Mouse (Mus musculus) spleen, postnatal 10 days (tissue): ENCODE measurements around the gene Dbndd1.
"Not testable (repeated sequence)": the region's sequence is repeated elsewhere in the genome, so short reads cannot be mapped to it uniquely, and the experiment has no call there.

Experiments used
- DNase-seq, 2 experiments: peaks; one replicate each; pipeline ENCODE4 v3.0.0; 2021 to 2022; ENCODE audit warnings: low spot score in 2 of 2

Dbndd1 gene

DNA sequence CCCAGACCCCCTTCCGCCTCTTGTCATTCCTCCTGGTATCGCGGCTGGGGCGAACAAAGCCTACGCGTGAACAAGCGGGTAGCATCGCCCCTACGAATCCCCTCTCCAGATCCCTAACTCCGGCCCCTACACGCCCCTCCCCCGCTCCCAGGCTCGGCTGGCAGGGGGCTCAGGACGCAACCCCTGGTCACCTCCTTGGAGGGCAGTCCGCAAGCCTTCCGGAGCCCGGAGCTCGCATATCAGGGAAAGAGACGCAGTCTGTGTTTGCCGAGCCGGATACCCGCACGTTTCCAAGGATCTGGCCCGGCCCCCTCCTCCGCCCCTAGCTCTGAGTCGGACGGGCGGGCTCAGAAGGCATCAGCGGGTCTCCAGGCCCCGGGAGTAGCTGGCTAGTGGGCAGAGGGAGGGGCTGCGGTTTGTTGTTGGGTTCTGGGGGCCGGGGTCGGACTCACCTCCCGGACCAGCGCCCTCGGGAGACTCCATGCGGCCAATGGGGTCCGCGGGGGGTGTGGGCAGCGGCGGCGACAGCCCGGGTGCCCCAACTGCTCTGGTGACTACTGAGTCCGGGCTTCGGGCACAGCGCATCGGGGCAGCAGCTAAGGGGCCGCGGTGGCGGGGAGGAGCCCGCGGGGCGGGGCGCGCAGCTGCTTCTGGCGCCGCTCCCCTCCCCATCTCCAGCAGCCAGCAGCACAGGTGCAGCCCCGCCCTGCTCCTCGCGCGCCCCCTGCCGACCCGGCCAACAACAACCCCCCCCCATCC, at the start of gene Dbndd1:
Gene Dbndd1 (minus strand): TSS at position 683 of the 759 bp plus-strand sequence.
- DNase-seq, result peak; percentile 12 to 61

GRCm38 (mm10) chr8:123564221-123564620, 49.0 kb upstream of the Dbndd1 start:
- DNase-seq, result not testable (repeated sequence)

DNA sequence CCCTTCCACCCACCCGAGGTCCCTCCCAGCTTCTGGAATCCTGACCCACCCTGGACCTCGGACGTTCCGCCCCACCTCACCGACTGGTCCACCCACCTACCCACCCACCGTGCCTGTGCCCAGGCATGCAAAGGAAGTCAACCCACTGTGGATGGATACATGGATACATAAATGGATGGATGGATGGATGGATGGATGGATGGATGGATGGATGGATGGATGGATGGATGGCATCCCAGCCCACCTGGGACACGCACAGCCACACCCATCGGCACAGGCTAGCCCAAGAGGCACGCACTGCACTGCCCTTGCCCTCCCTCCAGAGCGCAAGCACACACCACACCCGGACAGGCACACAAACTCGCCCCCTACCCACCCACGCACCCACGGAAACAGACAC, 22.4 kb upstream of the Dbndd1 start:
- peak; percentile 25 to 49 for DNase-seq

DNA sequence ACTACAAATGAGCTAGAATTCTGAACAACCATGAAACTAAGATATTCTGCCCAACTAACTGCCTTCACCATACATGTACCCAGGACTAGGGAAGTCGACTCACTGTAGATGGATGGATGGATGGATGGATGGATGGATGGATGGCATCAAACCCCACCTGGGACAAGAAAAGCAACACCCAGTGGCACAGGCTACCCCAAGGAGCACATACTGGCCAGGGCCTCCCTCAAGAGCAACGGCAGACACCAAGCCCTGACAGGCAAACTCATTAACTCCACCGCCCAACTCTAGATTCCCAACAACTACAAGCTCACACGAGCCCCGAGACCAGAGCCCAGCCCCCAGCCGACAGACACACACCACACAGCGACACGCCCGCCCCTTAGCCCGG, 21.7 kb upstream of the Dbndd1 start:
- DNase-seq, result no peak

DNA sequence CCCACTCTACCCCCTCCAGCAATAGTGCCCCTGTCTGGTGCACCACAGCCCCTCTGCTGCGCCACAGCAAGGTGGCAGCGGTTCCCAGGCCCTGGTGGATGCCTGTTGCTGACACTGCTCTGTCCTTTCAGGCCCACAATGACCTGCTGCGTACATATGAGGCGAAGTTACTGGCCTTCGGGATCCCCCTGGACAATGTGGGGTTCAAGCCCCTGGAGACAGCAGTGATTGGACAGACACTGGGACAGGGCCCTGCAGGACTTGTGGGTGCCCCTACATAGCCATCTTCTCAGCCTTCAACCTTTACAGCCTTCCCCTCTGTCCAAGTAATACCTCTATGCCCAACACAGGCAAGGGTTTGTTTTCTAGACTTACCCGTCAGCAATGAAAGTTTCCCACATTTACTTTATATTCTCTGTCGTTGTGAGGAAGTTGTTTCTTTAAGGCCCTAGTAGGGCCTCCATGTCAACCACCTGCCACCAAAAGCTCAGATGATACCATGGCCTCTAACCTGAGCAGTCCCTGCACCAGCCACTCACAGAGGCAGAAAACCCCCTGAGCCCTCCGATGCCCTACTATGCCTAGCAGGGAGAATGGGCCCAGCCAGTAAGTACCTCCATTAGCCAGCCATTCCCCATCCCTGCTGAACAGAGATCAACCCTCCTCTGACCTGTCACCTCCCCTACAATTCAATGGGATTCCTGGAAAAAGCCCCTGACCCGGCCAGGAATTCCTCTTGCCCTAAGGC, 21.2 kb upstream of the Dbndd1 start:
- DNase-seq, result no peak

DNA sequence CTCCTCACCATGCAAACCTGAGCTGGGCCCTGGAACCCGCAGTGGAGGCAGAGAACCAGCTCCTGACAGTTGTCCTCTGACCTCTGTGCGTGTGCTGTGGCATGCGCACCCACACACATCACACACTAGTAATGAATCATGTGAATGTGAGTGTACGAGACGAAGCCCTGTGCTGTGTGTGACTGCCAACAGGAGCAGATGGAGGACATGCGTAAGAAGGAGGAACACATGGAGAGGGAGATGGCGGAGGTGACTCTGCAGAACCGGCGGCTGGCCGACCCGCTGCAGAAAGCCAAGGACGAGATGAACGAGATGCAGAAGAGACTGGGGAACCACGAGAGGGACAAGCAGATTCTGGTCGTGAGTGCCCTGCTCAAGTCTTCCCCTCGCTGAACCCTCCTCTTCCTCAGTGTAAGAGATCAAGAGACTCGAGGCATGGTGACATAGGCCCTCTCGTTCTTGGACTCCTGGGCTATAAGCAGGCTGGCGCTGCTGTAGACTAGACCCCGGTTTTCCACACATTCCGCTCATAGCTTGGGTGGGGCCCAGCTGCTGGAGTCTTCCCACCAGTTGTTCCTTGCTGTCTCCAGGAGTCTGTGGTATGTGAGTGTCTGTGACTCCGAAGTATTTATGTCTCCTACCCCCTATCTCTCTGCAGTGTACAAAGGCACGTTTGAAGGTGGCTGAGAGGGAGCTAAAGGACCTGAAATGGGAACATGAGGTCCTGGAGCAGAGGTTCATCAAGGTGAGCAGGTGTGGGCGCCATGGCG, 12.6 kb upstream of the Dbndd1 start:
- DNase-seq, result no peak

GRCm38 (mm10) chr8:123520048-123520447, 4.8 kb upstream of the Dbndd1 start:
- not testable (repeated sequence) for DNase-seq

- DNase-seq, result peak; percentile 35 to 87
Measured at GRCm38 (mm10) chr8:123518667-123519066, 3.4 kb upstream of the Dbndd1 start, which contains the start of gene Gas8. Gas8 (plus strand) TSS chr8:123518834.

DNA sequence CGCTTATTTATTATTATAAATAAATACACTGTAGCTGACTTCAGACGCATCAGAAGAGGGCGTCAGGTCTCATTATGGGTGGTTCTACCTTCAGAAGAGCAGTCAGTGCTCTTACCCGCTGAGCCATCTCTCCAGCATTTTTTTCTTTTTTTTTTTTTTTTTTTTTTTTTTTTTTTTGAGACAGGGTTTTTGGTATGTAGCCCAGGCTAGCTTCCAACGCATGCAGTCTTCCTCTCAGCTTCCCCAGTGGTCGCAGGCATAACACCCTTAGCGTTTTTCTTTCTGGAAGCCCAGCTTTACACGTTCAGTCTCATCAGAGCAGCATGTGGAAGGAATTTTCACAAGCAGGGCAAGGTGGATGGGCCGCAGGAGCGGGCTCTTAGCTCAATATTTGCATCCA, 2.9 kb upstream of the Dbndd1 start:
- no peak for DNase-seq

GRCm38 (mm10) chr8:123516596-123516995, 1.3 kb upstream of the Dbndd1 start:
- DNase-seq, result no peak

DNA sequence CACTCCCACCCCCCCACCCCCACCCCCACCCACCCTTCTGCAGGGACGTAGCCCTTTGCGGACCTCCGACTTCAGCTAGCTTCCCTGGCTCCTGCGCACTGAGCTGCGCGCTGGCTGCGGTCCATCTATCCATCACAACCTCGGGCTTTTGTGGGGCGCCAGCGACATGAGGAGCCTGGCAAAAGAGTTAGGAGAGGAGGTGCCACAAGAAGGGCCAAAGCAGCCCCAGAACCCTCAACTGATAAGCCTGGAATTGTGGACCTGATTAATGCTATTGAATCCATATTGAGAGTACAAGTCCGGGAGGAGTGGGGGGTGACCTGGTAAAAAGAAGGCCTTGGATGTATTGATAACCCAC, 256 bp upstream of the Dbndd1 start:
- DNase-seq, result no peak

GRCm38 (mm10) chr8:123514136-123514535, 1.1 kb downstream of the Dbndd1 start:
- DNase-seq, result no peak

DNA sequence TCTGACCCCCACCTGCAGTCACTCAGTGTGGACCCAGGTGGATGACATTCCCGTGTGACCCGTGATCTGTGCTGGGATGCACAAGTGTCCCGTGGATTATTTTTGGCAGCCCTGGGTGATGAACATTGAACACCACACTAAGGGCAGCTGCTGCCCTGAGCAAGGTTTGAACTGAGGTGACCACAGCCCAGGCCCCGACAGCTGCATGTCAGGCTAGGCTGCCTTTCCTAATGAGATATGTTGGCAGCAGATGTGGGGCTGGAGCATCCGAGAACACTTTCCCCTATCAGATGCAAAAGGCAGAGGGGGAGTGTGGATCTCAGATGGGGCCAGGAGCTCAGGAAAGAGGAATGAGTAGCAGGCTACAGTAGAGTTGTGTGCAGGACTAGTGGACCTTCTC, 4.4 kb downstream of the Dbndd1 start:
- no peak for DNase-seq

DNA sequence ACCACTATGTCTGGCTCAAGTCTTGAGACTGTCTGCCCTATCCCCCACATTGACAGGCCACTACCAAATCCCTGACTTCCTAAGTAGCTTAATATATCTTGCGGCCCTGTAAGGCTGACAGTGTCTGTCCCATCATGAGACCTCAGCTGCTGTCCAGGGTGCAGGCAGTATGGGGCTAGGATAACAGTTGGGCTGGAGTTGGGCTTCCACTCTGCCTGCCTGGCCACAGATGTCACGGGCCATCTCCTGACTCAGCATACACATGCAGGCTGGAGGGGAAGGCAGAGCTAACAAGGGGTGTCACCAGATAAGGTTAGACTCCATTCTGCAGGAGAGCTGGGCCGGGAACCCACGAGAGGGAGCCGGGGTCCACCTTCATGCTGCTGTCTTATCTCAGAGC, 8.1 kb downstream of the Dbndd1 start:
- no peak for DNase-seq

GRCm38 (mm10) chr8:123505695-123506094, 9.6 kb downstream of the Dbndd1 start:
- DNase-seq, result no peak

GRCm38 (mm10) chr8:123505267-123505666, 10.0 kb downstream of the Dbndd1 start:
- no peak for DNase-seq

- no peak for DNase-seq
Measured at GRCm38 (mm10) chr8:123504591-123505195, 10.6 kb downstream of the Dbndd1 start.

DNA sequence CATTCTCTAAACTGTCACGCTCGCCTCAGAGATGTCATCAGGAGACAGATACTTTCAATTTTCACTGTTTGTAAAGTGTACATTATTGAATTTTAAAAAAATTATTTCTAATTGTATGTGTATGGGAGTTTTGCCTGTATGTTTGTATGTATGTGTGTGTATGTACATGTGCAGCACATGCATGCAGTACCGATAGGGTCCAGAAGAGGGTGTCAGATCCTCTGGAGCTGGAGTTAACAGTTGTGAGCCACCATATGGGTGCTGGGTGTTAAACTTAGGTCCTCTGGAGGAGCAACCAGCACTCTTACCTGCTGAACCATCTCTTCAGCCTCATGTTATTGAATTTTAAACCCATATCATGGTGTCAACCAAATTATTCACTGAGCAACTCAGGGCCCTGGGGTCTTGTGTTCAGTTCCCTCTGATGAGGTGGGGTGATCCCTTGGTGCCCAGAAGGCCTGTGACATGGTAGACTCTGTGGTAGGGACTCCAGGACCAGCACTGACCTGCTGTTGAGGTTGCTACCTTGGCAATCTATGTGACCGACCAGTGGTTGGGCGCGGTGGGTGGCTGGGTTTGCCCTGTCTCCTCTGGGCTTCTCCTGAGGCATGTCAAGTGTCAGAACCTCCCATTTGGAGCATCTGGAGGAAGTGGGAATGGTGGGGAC, 11.3 kb downstream of the Dbndd1 start:
- peak in 1 of 2 experiments; percentile 38 for DNase-seq

DNA sequence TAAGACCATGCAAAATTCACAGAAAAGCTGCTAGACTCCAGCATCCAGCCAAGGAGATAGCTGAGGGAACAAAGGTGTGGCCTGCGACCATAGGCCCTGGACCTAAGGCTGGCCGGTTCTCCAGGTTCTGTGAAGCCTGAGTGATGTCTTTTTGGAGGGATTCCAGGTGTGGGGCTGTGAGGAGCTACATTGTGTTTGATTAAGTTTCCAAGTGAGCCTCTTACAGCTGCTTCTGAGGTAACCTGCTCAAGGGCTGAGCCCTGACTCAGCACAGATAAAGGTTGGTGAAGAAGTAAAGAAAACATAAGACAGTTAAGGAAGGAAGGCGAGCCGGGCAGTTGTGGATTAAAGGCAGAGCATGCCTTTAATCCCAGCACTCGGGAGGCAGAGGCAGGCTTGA, 13.1 kb downstream of the Dbndd1 start:
- no peak for DNase-seq

DNA sequence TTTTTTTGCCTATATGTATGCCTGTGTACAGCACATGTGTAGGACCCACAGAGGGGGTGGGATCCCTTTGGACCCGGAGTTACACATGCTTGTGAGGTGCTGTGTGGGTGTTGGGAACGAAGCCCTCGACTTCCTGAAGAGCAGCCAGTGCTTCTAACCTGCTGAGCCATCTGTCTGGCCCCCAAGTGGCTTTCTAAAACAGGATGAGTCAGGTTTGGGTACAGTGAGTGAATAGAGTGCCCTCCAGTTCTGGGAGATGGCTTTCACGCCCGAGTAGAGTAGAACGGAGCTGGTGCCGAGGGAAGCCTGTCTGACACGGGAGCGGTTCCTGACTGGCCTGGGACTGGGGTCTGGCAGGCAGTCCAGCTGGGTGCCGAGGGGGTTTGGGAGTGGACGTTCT, 15.7 kb downstream of the Dbndd1 start:
- no peak for DNase-seq

DNA sequence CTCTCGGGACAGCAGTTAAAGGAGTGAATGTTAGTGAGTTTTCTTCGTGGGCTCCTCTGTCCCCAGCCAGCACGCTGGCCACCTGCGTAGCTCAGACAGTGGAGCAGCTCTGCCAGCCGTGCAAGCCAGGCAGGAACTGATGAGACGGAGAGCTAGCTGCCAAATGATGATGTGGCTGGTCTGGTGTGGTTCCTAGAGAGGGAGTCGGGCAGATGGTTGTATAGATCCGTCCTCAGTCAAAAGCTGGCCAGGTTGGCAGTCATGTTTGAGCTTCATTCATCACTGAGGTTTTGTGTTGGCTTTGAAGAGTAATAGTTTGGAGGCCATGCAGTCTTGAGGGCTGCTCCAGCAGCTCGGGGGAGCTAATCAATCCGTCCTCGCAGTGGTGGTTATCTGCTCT, 16.3 kb downstream of the Dbndd1 start:
- DNase-seq, result no peak
